In the genomic region with DNA sequence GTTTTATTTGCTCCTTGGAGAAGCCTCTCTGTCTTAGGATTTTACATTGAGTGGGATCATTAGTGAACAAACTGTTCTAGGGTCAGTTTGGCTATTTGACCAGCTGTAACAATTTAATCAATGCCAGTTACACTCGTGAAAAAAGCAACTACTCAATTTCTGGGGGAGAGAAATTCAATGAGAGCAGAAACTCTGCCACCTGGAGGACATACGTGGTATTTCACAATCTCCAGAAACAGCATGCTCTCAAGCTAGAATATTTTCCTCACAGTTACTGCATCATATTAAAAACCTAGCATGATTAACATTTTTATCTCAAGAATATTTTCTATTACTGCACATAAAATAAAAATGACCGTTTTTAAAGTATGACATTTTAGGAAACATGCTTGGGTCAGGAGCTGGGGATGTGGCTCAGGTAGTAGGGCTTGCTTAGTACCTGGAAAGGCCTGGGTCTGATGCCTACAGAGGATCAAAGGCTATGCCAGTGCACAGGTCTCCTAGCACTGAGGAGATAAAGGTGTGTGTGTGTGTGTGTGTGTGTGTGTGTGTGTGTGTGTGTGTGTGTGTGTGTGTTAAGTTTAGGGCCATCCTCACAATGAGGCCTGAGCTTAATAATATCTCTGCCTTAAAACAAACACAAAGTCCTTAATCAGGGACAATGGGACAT, we compare ENCODE assay signal across 9 mouse cellular contexts. TPM values are rescaled to one million over a fixed set of nuclear protein-coding genes. Genes with fewer than 3 reads are reported as not detected.
DNase-seq lines count a peak whose midpoint lies in the region; ATAC-seq and TF ChIP-seq lines count a peak whose summit lies in the region.
"Had no signal": no experiment of that assay in that cellular context is flagged by ENCODE, and none has a peak within 500 bp of the region (broad histone marks: within the 10 kb centered on the region; RNA-seq: fewer than 3 reads in every experiment).

No protein-coding gene starts in this region.

- peaks cover 3% of the 10 kb centered on the region; the same call in 1 of the 2 replicates for H3K36me3 ChIP-seq in forebrain, postnatal 0 days (ENCODE audit: insufficient read depth)

- H3K4me3 ChIP-seq in left cerebral cortex, adult 2 months: no peak overlapping the region
- no peak overlapping the region for H3K4me3 ChIP-seq in forebrain, postnatal 0 days (ENCODE audit: low read depth, low read length)
- H3K4me3 ChIP-seq: liver, embryonic 15.5 days had no signal

- 4% methylated on average over 3 of the region's 3 CpGs for WGBS in forebrain, postnatal 0 days

- no peak overlapping the region for H3K27ac ChIP-seq in left cerebral cortex, adult 2 months
- no peak overlapping the region for H3K27ac ChIP-seq in forebrain, postnatal 0 days (ENCODE audit: low read depth, low read length)
- H3K27ac ChIP-seq: liver, embryonic 15.5 days had no signal

- no peaks in the 10 kb centered on the region for H3K9me3 ChIP-seq in forebrain, postnatal 0 days (ENCODE audit: low read length)
- H3K9me3 ChIP-seq: liver, embryonic 15.5 days had no signal

- DNase-seq in cerebellum, adult 18-20 months: peak; percentile 18 to 36
- no peak for DNase-seq in cerebellum, adult 9-11 months
- DNase-seq in left cerebral cortex, adult 2 months (ENCODE audit: extremely low spot score in 1 of 2, low spot score in 2 of 2): no peak
- no peak for DNase-seq in left cerebral cortex, postnatal 36 days (ENCODE audit: low spot score in 2 of 2)
- peak; percentile 66 for DNase-seq in MN1 (ENCODE audit: low spot score)
- DNase-seq in forebrain, postnatal 0 days: peak; percentile 85
- DNase-seq in mesoderm, embryonic 11.5 days (ENCODE audit: low read depth, low spot score): peak; percentile 68
- DNase-seq in urinary bladder, adult 18-20 months (ENCODE audit: low spot score in 2 of 2): no peak

- no peak overlapping the region for H3K4me2 ChIP-seq in forebrain, postnatal 0 days (ENCODE audit: low read depth)
- H3K4me2 ChIP-seq: liver, embryonic 15.5 days had no signal

- intact Hi-C loops in left cerebral cortex, adult 2 months (cut with DNase I): loop anchor here (2.0 to 10.0 kb wide), 4 partner anchors 256 to 1166 kb away; a partner anchor contains a TSS
- intact Hi-C loops in left cerebral cortex, postnatal 36 days (cut with DNase I): loop anchor here (5.0 kb wide), 1 partner anchor 321 kb away; no protein-coding TSS in a partner anchor

- H3K9ac ChIP-seq in forebrain, postnatal 0 days: no peak overlapping the region
- H3K9ac ChIP-seq: liver, embryonic 15.5 days had no signal

- peak; percentile 83 for TF ChIP-seq CTCF in left cerebral cortex, adult 2 months (IDR thresholded peaks at IDR 0.05)
- TF ChIP-seq CTCF in forebrain, postnatal 0 days (IDR thresholded peaks at IDR 0.05; ENCODE audit: low read depth): peak; percentile 86

- no peaks in the 10 kb centered on the region for H3K27me3 ChIP-seq in forebrain, postnatal 0 days (ENCODE audit: insufficient read depth, low read length)
- H3K27me3 ChIP-seq: liver, embryonic 15.5 days had no signal

- no peaks in the 10 kb centered on the region for H3K4me1 ChIP-seq in forebrain, postnatal 0 days (ENCODE audit: insufficient read depth)
- H3K4me1 ChIP-seq: liver, embryonic 15.5 days had no signal

- ATAC-seq in forebrain, postnatal 0 days: peak; percentile 20; the same call in 1 of the 2 replicates

RNA-seq across cellular contexts. Expression of a gene that starts 7.1 kb away (rescaled TPM):
- 1 to 10 TPM; 6.0 to 7.4 TPM for total RNA-seq in left cerebral cortex, adult 2 months (2021)
- total RNA-seq in left cerebral cortex, postnatal 36 days (2021): 1 to 10 TPM; 6.1 to 7.9 TPM
- 9.2 and 15.4 TPM in 2 replicates for total RNA-seq in forebrain, postnatal 0 days (2014; rRNA removed)
- polyA plus RNA-seq in forebrain, postnatal 0 days (2015; fragmentation: Nextera tagmentation; extraction: Ambion mirVana): 17.2 and 35.8 TPM in 2 replicates

RNA-seq across cellular contexts. Expression of a gene that starts 36.2 kb away (rescaled TPM):
- 10 to 100 TPM; 13.1 to 15.8 TPM for total RNA-seq in left cerebral cortex, adult 2 months (2021)
- total RNA-seq in left cerebral cortex, postnatal 36 days (2021): 10 to 100 TPM; 13.7 to 13.8 TPM
- total RNA-seq in forebrain, postnatal 0 days (2014; rRNA removed): 26.4 and 31.2 TPM in 2 replicates
- 24.2 and 25.2 TPM in 2 replicates for polyA plus RNA-seq in forebrain, postnatal 0 days (2015; fragmentation: Nextera tagmentation; extraction: Ambion mirVana)

Comparison
In these comparisons a context has a peak if more than half of its experiments do, and no peak if none do; other contexts are left out.
1. DNase-seq: peak in cerebellum, adult 18-20 months (2 of 2), MN1 (single experiment), forebrain, postnatal 0 days (single experiment) and mesoderm, embryonic 11.5 days (single experiment); none in cerebellum, adult 9-11 months (single experiment), left cerebral cortex, adult 2 months (0 of 2), left cerebral cortex, postnatal 36 days (0 of 2) and urinary bladder, adult 18-20 months (0 of 2).